Mouse (Mus musculus) layer of hippocampus, postnatal 25 days (tissue): ENCODE results near the gene Neil3. TPM values are rescaled to one million over a fixed set of nuclear protein-coding genes. Genes with fewer than 3 reads are reported as not detected.
A peak's percentile ranks its signal among the peaks of the same experiment; 100 is the strongest.

Source experiments
- DNase-seq, 2 experiments: peaks; one replicate each; pipeline ENCODE4 v3.0.0; 2022; ENCODE audit warnings: mixed read lengths in 2 of 2, low spot score in 1 of 2; ENCODE audit errors: extremely low spot score in 1 of 2
- total RNA-seq, 2 experiments: library from RNA; stranded (reverse); gene quantifications; 2 replicates each; pipeline ENCODE4 v1.2.3; 2021

Neil3 gene
- total RNA-seq: under 1 TPM; 0.37 to 0.61 TPM

- peak; percentile 9 to 22 for DNase-seq
Measured at GRCm38 (mm10) chr8:53638495-53639171, at the start of gene Neil3. Neil3 (minus strand) TSS chr8:53639065.

- DNase-seq: peak; percentile 52 to 67
Measured at GRCm38 (mm10) chr8:53680846-53681245, 42.0 kb upstream of the Neil3 start.

DNA sequence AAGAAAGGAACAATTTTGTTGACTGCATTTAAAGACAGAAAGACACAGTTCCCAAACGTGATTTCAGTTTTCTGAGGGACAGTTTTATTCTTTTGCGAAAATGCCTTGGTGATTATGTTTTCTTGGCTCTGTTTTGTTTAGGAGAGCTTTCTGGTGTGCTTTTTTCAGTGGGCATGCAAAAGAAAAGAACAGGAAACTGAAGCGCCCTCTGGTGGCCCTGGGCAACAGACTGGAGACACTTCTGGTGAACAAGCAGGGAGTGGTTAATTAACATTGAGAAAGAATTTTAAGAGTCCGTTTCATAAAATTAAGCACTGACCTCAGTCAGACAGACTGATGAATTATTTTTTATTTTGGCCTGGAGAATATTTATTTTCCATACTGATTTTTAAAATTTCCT is 25.1 kb upstream of the Neil3 start:
- DNase-seq: peak; percentile 28 to 86

DNA sequence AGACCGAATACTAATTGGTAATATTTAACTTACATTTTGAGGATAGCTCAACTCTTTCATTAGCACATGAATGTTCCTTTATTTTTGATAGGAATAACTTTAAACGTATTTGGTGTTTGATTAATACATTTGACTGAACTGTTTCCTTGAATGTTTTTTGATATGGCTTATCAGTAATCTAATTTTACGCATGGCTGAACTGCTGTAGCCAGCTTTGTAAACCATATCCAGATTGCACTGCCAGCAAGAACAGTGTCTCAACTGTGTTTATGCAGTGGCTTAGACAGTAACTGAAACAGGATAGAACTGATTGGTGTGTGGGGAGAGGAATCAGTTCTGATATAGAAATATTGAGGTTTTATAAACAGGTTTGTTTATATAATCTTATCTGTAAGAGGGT is 22.6 kb upstream of the Neil3 start:
- no peak for DNase-seq

DNA sequence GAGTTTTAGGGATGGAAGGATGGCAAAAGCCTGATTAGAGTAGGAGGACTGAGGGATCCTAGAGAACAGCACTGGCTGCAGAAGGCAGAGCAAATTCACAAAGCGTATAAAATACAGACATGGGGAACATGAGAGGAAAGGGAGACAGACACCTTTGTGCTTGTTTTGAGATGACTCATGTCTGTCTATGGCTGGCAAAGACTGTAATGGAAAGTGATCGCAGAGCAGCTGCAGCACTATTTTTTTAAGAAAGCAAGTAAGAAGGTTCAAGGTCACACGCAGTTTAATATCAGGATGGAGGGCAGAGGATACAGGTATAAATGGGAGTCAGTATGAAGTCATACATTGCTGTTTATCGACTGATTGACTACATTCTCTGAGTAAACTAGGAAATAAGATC is 8.2 kb downstream of the Neil3 start:
- DNase-seq: no peak

DNA sequence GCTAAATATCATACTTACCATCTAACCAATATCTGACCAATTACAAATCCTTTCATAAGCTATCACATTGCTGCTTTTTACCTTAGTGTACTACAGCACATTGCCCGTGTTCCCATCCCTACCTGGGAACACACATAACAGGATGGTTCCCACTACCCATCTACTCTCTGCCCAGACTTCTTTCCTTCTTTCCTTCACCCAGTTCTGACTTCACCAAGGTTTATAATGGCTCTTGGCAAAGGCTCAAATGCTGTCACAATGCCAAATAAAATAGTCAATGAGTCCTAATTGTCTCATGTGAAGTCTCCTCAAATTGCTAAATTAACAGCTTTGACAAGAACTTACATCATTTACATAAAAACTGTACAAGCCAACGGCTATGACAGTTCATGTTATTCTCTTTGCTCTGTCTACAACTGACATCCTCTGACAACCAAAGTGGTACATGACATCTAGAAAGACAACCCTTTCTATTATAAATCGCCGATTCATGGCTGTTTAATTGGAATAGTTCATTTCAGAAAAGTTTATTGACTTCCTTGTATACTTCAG is 9.9 kb downstream of the Neil3 start:
- no peak for DNase-seq

DNA sequence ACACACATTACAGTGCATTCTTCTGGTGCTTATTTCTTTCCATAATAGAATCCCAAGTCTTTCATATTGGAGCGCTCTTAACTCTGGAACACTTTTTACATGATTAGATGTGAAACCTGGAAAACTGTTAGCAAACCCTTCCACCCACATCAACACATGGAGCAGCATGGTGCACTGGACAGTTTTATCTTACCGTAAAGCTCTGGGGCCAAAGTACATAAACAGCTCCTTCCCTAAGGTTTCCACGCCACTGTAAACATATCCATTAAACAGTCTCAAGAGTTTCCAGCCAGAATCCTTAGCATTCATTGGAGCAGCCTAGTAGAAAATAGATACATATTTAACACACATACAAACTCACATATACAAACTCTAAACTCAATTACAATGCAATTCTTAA is 15.4 kb downstream of the Neil3 start:
- no peak for DNase-seq

DNA sequence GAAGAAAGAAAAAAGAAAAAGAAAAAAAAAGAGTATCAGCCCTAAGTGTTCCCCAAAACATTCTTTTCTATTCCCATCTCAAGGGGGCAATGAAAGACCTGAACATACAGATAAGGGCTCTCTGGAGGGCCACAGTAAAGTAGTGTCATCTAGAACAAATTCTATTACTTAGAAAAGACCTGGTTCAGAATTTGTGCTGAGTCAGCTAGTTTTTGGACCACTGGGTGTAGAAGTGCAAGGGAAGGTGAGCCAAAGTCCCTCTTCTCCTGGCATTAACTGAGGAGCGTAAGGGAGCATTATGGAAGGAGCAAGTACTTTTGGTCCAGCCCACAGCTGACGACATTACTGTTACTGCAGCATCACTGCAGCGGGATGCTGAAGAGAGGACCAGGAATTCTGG is 19.7 kb downstream of the Neil3 start:
- no peak for DNase-seq

GRCm38 (mm10) chr8:53614288-53614646 is 24.6 kb downstream of the Neil3 start:
- DNase-seq: no peak

DNA sequence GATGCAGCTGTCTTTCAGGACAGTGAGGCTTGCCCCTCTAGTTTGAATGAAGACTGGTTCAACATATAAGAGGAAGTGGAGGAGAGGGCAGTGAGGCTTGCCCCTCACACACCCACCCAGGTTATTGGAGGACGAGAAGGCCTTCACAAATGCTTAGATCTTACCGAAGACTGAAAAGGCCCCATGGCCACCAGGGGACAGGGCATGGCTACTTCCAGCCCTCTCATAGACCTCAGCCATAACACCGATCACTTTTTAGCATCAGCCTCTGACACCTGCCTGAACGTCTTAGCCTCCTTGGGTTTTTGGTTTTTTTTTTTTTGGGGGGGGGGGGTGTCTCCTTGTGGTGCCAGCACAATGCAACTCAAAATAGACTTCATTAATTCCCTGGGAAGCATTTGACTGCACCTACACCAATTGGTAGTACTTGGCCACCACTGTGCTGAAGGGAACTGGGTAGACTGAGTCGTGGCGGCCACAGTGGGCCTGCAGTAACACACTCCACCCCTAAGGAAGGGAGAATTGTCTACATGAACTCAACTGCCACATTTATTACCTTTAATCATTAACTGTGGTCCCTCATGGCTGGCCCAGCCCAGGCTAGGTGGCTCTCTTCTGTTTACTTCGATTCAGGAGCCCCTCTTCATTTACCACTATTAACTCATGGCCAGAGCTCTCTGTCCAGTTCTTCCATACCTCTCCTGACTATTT is 25.1 kb downstream of the Neil3 start:
- no peak for DNase-seq

- no peak for DNase-seq
Measured at GRCm38 (mm10) chr8:53612297-53612696, 26.6 kb downstream of the Neil3 start.

GRCm38 (mm10) chr8:53607040-53607439 is 31.8 kb downstream of the Neil3 start:
- DNase-seq: no peak

GRCm38 (mm10) chr8:53604906-53605305 is 34.0 kb downstream of the Neil3 start:
- no peak for DNase-seq

- DNase-seq: no peak
Measured at GRCm38 (mm10) chr8:53603672-53604071, 35.2 kb downstream of the Neil3 start.

DNA sequence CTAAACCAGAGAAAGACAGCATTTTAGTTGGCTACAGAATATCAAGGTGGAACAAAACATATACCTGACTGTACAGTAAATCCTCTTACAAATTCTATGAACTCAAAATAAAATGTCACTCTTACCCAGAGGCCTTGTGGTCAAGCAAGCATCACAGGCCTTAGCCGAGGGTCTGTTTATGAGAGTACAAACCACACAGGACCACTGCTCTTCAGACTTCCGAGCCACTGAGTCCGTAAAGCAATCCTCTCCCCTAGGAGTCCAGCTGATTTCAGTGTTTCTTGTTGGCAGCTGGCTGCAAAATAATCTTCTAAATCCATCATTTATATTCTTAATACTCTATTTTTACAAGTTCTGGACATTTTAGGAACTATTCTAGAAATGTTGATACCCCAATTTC is 38.0 kb downstream of the Neil3 start:
- no peak for DNase-seq

DNA sequence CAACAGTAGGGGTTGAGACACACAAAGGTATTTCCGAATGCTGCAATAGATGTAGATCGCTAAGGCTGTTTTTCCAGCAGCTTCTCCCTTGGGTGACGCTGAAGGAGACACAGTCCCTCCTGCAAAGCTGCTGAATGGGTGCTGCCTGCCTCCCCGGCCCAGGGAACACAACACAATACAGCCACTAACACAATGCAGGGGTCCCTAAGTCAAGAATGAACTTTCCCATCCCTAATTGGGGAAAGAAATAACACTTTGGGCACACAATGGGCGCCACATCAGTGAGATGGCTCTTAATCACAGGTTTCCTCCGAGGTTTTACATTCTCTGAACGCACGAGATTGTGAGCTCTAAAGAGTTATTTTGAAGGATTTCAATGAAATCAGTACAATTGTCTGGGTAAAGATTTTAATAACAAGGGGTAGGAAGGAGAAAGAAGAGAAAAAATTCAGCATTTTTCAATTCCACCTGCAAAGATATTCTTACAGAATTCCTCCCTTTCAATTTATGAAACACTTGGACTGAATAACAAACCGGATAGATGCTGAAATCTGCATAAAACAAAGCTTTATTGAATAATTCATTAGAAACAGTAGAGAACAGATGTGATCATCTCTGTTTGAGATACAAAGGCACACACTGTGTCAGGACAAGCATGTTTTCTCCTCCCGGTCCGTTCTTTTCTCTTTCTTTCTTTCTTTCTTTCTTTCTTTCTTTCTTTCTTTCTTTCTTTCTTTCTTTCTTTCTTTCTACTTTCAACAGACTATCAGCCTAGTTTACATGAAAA is 38.6 kb downstream of the Neil3 start:
- no peak for DNase-seq

DNA sequence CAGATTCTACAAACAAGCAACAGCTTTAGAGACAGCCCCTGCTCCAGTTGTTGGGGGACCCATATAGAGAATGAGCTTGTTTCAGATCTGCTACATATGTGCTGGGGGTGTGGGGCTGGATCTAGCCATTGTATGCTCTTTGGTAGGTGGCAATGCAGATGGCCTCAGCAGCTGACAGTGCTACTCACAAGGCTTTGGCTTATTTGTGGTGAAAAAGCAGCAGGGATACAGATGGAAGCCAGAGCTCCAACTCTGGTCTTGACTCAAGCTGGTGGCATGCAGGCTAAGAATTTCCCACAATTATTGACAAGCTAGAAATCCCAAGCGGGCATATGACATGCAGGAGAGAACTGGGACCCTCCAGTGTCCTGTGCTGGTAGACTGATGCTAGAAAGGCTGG is 40.8 kb downstream of the Neil3 start:
- DNase-seq: peak in 1 of 2 experiments; percentile 12

GRCm38 (mm10) chr8:53591777-53592176 is 47.1 kb downstream of the Neil3 start:
- DNase-seq: no peak

GRCm38 (mm10) chr8:53573600-53573999 is 65.3 kb downstream of the Neil3 start:
- no peak for DNase-seq

GRCm38 (mm10) chr8:53566223-53566622 is 72.6 kb downstream of the Neil3 start:
- no peak for DNase-seq

- DNase-seq: no peak
Measured at GRCm38 (mm10) chr8:53562441-53563040, 76.3 kb downstream of the Neil3 start.
